8 mouse cellular contexts compared by ENCODE assay signal in the genomic region with DNA sequence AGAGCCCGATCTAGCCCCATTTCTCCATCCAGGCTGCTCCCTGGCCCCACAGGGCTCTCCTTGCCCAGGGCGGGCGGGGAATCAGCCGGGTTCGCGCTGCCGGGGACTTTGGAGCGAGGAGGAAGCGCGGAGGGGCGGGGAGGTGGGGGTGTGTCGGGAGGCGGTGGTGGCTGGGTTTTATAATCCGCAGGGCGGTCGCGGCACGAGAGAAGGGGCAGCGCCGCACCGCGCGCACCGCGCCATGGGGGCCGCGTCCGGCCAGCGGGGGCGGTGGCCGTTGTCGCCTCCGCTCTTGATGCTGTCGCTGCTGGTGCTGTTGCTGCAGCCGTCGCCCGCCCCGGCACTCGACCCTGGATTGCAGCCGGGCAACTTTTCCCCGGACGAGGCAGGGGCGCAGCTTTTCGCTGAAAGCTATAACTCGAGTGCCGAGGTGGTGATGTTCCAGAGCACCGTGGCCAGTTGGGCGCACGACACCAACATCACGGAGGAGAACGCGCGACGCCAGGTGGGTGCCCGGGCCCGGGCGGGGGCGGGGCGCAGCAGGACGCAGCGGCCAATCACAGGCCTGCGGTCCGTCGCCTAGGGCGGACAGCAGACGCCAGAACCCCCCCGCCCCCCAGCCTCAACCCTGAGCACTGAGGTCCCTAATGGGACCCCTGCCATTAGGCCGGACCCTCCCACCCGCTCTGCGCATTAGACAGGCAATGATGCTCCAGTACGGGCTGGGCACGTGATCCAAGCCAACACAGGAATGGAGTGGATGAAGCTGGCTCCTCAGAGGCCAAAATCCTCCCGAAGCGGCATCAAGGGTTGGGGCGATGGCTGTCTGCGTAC. TPM values are rescaled to one million over a fixed set of nuclear protein-coding genes. Genes with fewer than 3 reads are reported as not detected.
DNase-seq lines count a peak whose midpoint lies in the region; ATAC-seq and TF ChIP-seq lines count a peak whose summit lies in the region.

Gene Ace, plus strand, starts transcription at position 205 of the 834 bp plus-strand sequence.

- no peak for TF ChIP-seq EP300 in stomach, postnatal 0 days (optimal IDR thresholded peaks at IDR 0.05)

- no peak within 1 kb of the TSS for H3K27ac ChIP-seq in spleen, adult 2 months (ENCODE audit: insufficient read depth, low read length)
- no peak within 1 kb of the TSS for H3K27ac ChIP-seq in embryonic facial prominence, embryonic 14.5 days (replicated peaks; ENCODE audit: low read depth, low read length)
- no peak within 1 kb of the TSS for H3K27ac ChIP-seq in heart, embryonic 14.5 days (replicated peaks in 1 of 2; ENCODE audit: control insufficient read depth in 1 of 2, insufficient read depth in 1 of 2, low read depth in 2 of 2, low read length in 2 of 2)
- H3K27ac ChIP-seq in stomach, postnatal 0 days (replicated peaks): no peak within 1 kb of the TSS

- no peak for TF ChIP-seq POLR2A in spleen, adult 2 months (IDR thresholded peaks at IDR 0.05; ENCODE audit: low read depth, low read length)

- no peak for TF ChIP-seq CTCF in spleen, adult 2 months (IDR thresholded peaks at IDR 0.05; ENCODE audit: extremely low read depth, insufficient read depth, insufficient read length, insufficient replicate concordance)
- TF ChIP-seq CTCF in stomach, postnatal 0 days (IDR thresholded peaks at IDR 0.05; ENCODE audit: low read depth): no peak

- peaks cover 6% of the 10 kb centered on the region; the same call in 1 of the 2 replicates for H3K4me1 ChIP-seq in spleen, adult 2 months (ENCODE audit: control insufficient read depth, insufficient read depth, insufficient read length)
- H3K4me1 ChIP-seq in embryonic facial prominence, embryonic 14.5 days (ENCODE audit: control insufficient read depth, insufficient read depth, low read length): no peaks in the 10 kb centered on the region
- H3K4me1 ChIP-seq in heart, embryonic 14.5 days (ENCODE audit: control insufficient read depth in 2 of 2, insufficient read depth in 2 of 2, low read length in 2 of 2): peaks cover 3 to 10% of the 10 kb centered on the region in 2 experiments; a peak in 3 of 4 replicates
- no peaks in the 10 kb centered on the region for H3K4me1 ChIP-seq in stomach, postnatal 0 days (replicated peaks; ENCODE audit: control insufficient read depth, insufficient read depth)

- peaks cover 8% of the 10 kb centered on the region; the same call in 1 of the 2 replicates for H3K27me3 ChIP-seq in spleen, adult 2 months (ENCODE audit: control insufficient read depth, insufficient read depth, low read length)
- peaks cover 43% of the 10 kb centered on the region for H3K27me3 ChIP-seq in embryonic facial prominence, embryonic 14.5 days (replicated peaks; ENCODE audit: control insufficient read depth, insufficient read depth, low read length)
- H3K27me3 ChIP-seq in heart, embryonic 14.5 days (ENCODE audit: control insufficient read depth, insufficient read depth, low read length): peaks cover 53% of the 10 kb centered on the region
- H3K27me3 ChIP-seq in stomach, postnatal 0 days (ENCODE audit: control insufficient read depth, insufficient read depth, low read length): peaks cover 5% of the 10 kb centered on the region; the same call in 1 of the 2 replicates

- H3K36me3 ChIP-seq in spleen, adult 2 months (ENCODE audit: control insufficient read depth, insufficient read depth, low read length): no peaks in the 10 kb centered on the region
- no peaks in the 10 kb centered on the region for H3K36me3 ChIP-seq in embryonic facial prominence, embryonic 14.5 days (ENCODE audit: control insufficient read depth, insufficient read depth, low read length)
- no peaks in the 10 kb centered on the region for H3K36me3 ChIP-seq in heart, embryonic 14.5 days (ENCODE audit: control insufficient read depth, insufficient read depth, low read length)
- H3K36me3 ChIP-seq in stomach, postnatal 0 days (ENCODE audit: control insufficient read depth, insufficient read depth, low read length): no peaks in the 10 kb centered on the region

- H3K9ac ChIP-seq in embryonic facial prominence, embryonic 14.5 days (ENCODE audit: low read depth, low read length): peak within 1 kb of the TSS; percentile 47
- peak within 1 kb of the TSS; percentile 63 for H3K9ac ChIP-seq in heart, embryonic 14.5 days (ENCODE audit: low read length)
- H3K9ac ChIP-seq in stomach, postnatal 0 days (ENCODE audit: low read length): peak within 1 kb of the TSS; percentile 54

- no peaks in the 10 kb centered on the region for H3K9me3 ChIP-seq in embryonic facial prominence, embryonic 14.5 days (ENCODE audit: control insufficient read depth, low read length)
- no peaks in the 10 kb centered on the region for H3K9me3 ChIP-seq in heart, embryonic 14.5 days (ENCODE audit: control insufficient read depth, low read length)
- H3K9me3 ChIP-seq in stomach, postnatal 0 days (ENCODE audit: control insufficient read depth, low read length): no peaks in the 10 kb centered on the region

- H3K4me2 ChIP-seq in embryonic facial prominence, embryonic 14.5 days (ENCODE audit: low read depth, low read length): peak within 1 kb of the TSS; percentile 100
- peak within 1 kb of the TSS; percentile 99 for H3K4me2 ChIP-seq in heart, embryonic 14.5 days (ENCODE audit: low read length)
- H3K4me2 ChIP-seq in stomach, postnatal 0 days (replicated peaks; ENCODE audit: low read depth): peak within 1 kb of the TSS; percentile 96

- H3K4me3 ChIP-seq in spleen, adult 2 months (ENCODE audit: extremely low read depth, insufficient read depth, insufficient read length): peak within 1 kb of the TSS; percentile 46; the same call in 1 of the 2 replicates
- peak within 1 kb of the TSS; percentile 54 for H3K4me3 ChIP-seq in embryonic facial prominence, embryonic 14.5 days (ENCODE audit: low read depth, low read length)
- peak within 1 kb of the TSS; percentile 58 to 64 for H3K4me3 ChIP-seq in heart, embryonic 14.5 days (ENCODE audit: control insufficient read depth in 1 of 2, insufficient read depth in 1 of 2, low read depth in 1 of 2, low read length in 2 of 2)
- peak within 1 kb of the TSS; percentile 55 for H3K4me3 ChIP-seq in stomach, postnatal 0 days (ENCODE audit: low read depth, low read length)

- WGBS in spleen, adult 2 months: 4% methylated on average over 70 of the region's 76 CpGs
- 1% methylated on average over 18 of the region's 76 CpGs for WGBS in embryonic facial prominence, embryonic 14.5 days
- WGBS in heart, embryonic 14.5 days: under 1% methylated on average over 70 of the region's 76 CpGs
- WGBS in stomach, postnatal 0 days: under 1% methylated on average over 57 of the region's 76 CpGs

- no peak for DNase-seq in spleen, adult 2 months (ENCODE audit: low read depth in 1 of 2, low spot score in 2 of 2)
- no peak for DNase-seq in spleen, postnatal 36 days (ENCODE audit: low spot score in 2 of 2)
- DNase-seq in embryonic facial prominence, embryonic 14.5 days (ENCODE audit: low spot score): peak; percentile 16
- peak; percentile 71 for DNase-seq in kidney, postnatal 14 days
- peak; percentile 66 for DNase-seq in lung, postnatal 25 days (ENCODE audit: low spot score)
- peak; percentile 58 for DNase-seq in stomach, postnatal 0 days (ENCODE audit: low spot score)

- peak; percentile 51 for ATAC-seq in embryonic facial prominence, embryonic 14.5 days (ENCODE audit: low read depth)
- no peak for ATAC-seq in heart, embryonic 14.5 days (ENCODE audit: insufficient number of reproducible peaks, insufficient read depth, low FRiP score, low read depth)
- ATAC-seq in stomach, postnatal 0 days (ENCODE audit: low FRiP score, low TSS enrichment): no peak; the same call in 1 of the 2 replicates
- no peak for ATAC-seq in megakaryocyte-erythroid progenitor cell, adult 5-6 weeks (replicated peaks; ENCODE audit: low FRiP score, low TSS enrichment, poor library complexity, severe bottlenecking)

RNA-seq across cellular contexts. Expression of gene Ace, which starts in this region (rescaled TPM):
- polyA plus RNA-seq in spleen, adult 2 months (2012; rRNA removed): 14.6 and 32.5 TPM in 2 replicates
- 1.00 and 1.3 TPM in 2 replicates for polyA plus RNA-seq in embryonic facial prominence, embryonic 14.5 days (2014; fragmentation: Nextera tagmentation; extraction: Ambion mirVana)
- polyA plus RNA-seq in heart, embryonic 14.5 days (2014; fragmentation: Nextera tagmentation; extraction: Ambion mirVana): 1.5 and 2.0 TPM in 2 replicates
- 2.1 and 2.4 TPM in 2 replicates for polyA plus RNA-seq in stomach, postnatal 0 days (2015; fragmentation: Nextera tagmentation; extraction: Ambion mirVana)
- total RNA-seq in megakaryocyte-erythroid progenitor cell, adult 5-6 weeks (2014; fragmentation: Nextera tagmentation): not detected in 2 replicates
- 0.38 TPM in 1 of 2 replicates, not detected in the other for total RNA-seq in megakaryocyte-erythroid progenitor cell, adult 5-6 weeks (2017)

Comparison
In these comparisons a context has a peak if more than half of its experiments do, and no peak if none do; other contexts are left out.
1. DNase-seq: peak in embryonic facial prominence, embryonic 14.5 days (single experiment), kidney, postnatal 14 days (single experiment), lung, postnatal 25 days (single experiment) and stomach, postnatal 0 days (single experiment); none in spleen, adult 2 months (0 of 2) and spleen, postnatal 36 days (0 of 2).
2. Peak in every context shown above with its lines, with median percentiles within 50 percentile points of each other: H3K4me3 ChIP-seq, H3K4me2 ChIP-seq and H3K9ac ChIP-seq.